Mouse (Mus musculus) neural tube, embryonic 13.5 days (tissue): ENCODE data around the gene Cd101. TPM values are rescaled to one million over a fixed set of nuclear protein-coding genes. Genes with fewer than 3 reads are reported as not detected.

Experiments used
- ATAC-seq: fragments of 200-750 bp; cut with Nextera tagmentation; 2 replicates; pipeline ENCODE4 v1.8.0; 2017; ENCODE audit warnings: low read depth, mild to moderate bottlenecking, moderate TSS enrichment, moderate library complexity
- H3K27ac ChIP-seq: fragments of 300-500 bp; sonication (generic); replicated peaks from 2 replicates; pipeline ENCODE4 v1.5.1; 2015; ENCODE audit warnings: moderate library complexity, mild to moderate bottlenecking, inconsistent platforms
- H3K27me3 ChIP-seq: fragments of 300-500 bp; sonication (generic); 2 replicates; pipeline ENCODE4 v1.6.1; 2015; ENCODE audit warnings: mild to moderate bottlenecking, inconsistent platforms
- H3K36me3 ChIP-seq: fragments of 300-500 bp; sonication (generic); 2 replicates; pipeline ENCODE4 v1.6.1; 2015; ENCODE audit warnings: mild to moderate bottlenecking, inconsistent platforms
- H3K4me1 ChIP-seq: fragments of 300-500 bp; sonication (generic); replicated peaks from 2 replicates; pipeline ENCODE4 v1.6.1; 2015; ENCODE audit warnings: inconsistent platforms
- H3K4me2 ChIP-seq: fragments of 300-500 bp; sonication (generic); 2 replicates; pipeline ENCODE4 v1.6.1; 2015; ENCODE audit warnings: inconsistent platforms, mild to moderate bottlenecking, moderate library complexity
- H3K4me3 ChIP-seq: fragments of 300-500 bp; sonication (generic); 2 replicates; pipeline ENCODE4 v1.5.1; 2015; ENCODE audit warnings: mild to moderate bottlenecking, inconsistent platforms
- H3K9ac ChIP-seq: fragments of 300-500 bp; sonication (generic); 2 replicates; pipeline ENCODE4 v1.6.1; 2015; ENCODE audit warnings: moderate library complexity, mild to moderate bottlenecking, inconsistent platforms
- H3K9me3 ChIP-seq: fragments of 300-500 bp; sonication (generic); 2 replicates; pipeline ENCODE4 v1.6.1; 2016; ENCODE audit warnings: inconsistent platforms
- WGBS: fragments of 180-500 bp; shearing (Covaris S2); methylation state at CpG from one replicate; pipeline ENCODE4 v1.1.7; 2015; 5-methylcytosine and 5-hydroxymethylcytosine counted together
- polyA plus RNA-seq: library from polyadenylated mRNA; unstranded; fragments of >200 nt; fragmentation: Nextera tagmentation; extraction: Ambion mirVana; gene quantifications from 2 replicates; pipeline ENCODE4 v1.2.1, GENCODE M21; 2015

The Cd101 gene
- polyA plus RNA-seq, 1 experiment from 2014 or later, result 0.11 TPM

DNA sequence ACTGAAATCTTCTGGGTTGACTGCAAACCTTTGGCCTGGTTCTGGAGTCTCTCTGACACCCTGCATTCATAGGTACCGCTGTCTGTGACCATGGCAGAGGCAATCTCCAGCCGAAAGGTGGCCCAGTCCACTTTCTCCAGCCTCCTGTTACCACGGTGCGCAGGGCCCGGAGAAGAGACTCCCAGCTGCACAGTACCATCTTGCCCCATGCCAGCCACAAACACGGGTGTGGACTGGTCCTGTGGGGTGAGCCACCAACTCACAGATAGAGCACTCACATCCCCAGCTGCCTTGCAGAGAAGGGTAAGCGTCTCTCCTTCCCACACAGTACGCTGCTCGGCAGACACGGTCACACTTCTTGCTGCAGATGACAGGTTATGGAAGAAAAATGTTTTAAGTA is 16.4 kb downstream of the Cd101 start:
- no peaks in the 10 kb centered on the region for H3K36me3 ChIP-seq
- no peak overlapping the region for H3K27ac ChIP-seq
- 91% methylated on average over 10 of the region's 10 CpGs for WGBS
- H3K9ac ChIP-seq, result no peak overlapping the region
- no peak overlapping the region for H3K4me3 ChIP-seq
- no peak for ATAC-seq
- no peak overlapping the region for H3K4me2 ChIP-seq
- peaks cover 21% of the 10 kb centered on the region; the same call in 1 of the 2 replicates for H3K4me1 ChIP-seq
- H3K9me3 ChIP-seq, result no peaks in the 10 kb centered on the region
- no peaks in the 10 kb centered on the region for H3K27me3 ChIP-seq

DNA sequence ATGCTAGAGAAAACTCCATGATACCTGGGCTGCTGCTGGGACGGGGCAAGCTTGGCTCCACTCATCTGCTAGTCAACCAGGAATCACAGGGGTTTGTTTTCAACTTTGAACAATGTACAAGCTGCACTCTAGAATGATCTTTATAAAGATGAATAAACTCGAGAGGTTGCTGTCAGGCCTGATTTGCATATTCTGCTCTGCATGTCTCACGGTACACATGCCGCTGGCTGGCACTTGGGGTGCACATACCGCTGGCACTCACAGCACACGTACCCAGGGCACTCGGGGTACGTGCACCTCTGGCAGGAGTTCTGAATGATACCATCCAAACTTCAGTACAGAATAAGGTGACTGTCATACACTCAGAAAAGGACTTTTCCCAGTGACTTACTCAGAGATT is 16.8 kb downstream of the Cd101 start:
- ATAC-seq, result no peak
- H3K4me3 ChIP-seq, result no peak overlapping the region
- 81% methylated on average over 8 of the region's 8 CpGs for WGBS
- H3K9me3 ChIP-seq, result no peaks in the 10 kb centered on the region
- H3K4me1 ChIP-seq, result peaks cover 21% of the 10 kb centered on the region; the same call in 1 of the 2 replicates
- H3K27ac ChIP-seq, result no peak overlapping the region
- H3K27me3 ChIP-seq, result no peaks in the 10 kb centered on the region
- H3K9ac ChIP-seq, result no peak overlapping the region
- H3K36me3 ChIP-seq, result no peaks in the 10 kb centered on the region
- H3K4me2 ChIP-seq, result no peak overlapping the region

- H3K4me3 ChIP-seq, result no peak overlapping the region
- peaks cover 21% of the 10 kb centered on the region; the same call in 1 of the 2 replicates for H3K4me1 ChIP-seq
- H3K4me2 ChIP-seq, result no peak overlapping the region
- H3K9ac ChIP-seq, result no peak overlapping the region
- H3K27me3 ChIP-seq, result no peaks in the 10 kb centered on the region
- H3K36me3 ChIP-seq, result no peaks in the 10 kb centered on the region
- H3K9me3 ChIP-seq, result no peaks in the 10 kb centered on the region
- no peak for ATAC-seq
- H3K27ac ChIP-seq, result no peak overlapping the region
- 72% methylated on average over 10 of the region's 10 CpGs for WGBS
Measured at GRCm38 (mm10) chr3:101012131-101012571, 17.2 kb downstream of the Cd101 start.

DNA sequence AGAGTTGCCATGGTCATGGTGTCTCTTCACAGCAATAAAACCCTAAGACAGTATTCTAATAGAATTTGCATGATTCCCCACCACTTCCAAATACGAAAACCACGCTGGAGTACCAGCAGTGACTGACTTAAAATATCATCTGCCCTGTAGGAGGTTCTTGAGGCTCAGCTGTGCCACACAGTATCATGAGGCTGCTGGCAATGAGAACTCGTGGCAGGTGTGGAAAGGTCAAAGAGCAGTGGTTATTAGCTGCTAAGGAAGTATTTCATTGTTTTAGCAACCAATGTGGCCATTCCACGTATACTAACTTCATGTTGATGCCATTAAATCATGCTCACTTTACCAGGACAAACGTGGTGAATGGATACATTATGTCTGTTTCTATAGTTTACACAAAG is 18.2 kb downstream of the Cd101 start:
- no peak overlapping the region for H3K4me2 ChIP-seq
- no peak overlapping the region for H3K27ac ChIP-seq
- H3K4me3 ChIP-seq, result no peak overlapping the region
- no peaks in the 10 kb centered on the region for H3K27me3 ChIP-seq
- ATAC-seq, result no peak
- H3K36me3 ChIP-seq, result no peaks in the 10 kb centered on the region
- 53% methylated on average over 5 of the region's 5 CpGs for WGBS
- peaks cover 21% of the 10 kb centered on the region; the same call in 1 of the 2 replicates for H3K4me1 ChIP-seq
- no peak overlapping the region for H3K9ac ChIP-seq
- no peaks in the 10 kb centered on the region for H3K9me3 ChIP-seq

DNA sequence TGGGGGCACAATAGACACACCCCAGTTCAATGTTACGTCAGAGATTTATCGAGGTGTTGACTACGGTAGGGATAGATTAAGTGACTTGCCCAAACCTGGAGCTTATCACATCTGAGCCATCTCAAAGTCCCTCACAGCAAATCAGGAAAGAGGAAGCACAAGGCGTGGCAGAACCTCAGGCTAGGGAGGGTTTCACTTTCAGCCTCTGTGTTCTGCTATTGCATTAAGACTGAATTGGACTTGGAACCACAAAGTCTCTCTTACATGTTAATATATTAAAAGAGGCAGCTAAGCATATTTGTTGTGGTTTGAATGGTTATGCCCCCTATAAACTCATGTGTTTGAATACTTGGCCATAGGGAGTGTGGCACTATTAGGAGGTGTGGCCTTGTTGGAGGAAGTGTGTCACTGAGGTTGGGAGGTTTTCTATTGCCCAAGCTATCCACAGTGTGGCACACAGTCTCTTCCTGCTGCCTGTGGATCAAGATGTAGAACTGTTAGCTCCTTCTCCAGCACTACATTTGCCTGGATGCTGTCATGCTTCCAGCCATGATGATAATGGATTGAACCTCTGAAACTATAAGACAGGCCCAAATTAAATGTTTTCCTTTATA is 18.7 kb downstream of the Cd101 start:
- H3K27ac ChIP-seq, result no peak overlapping the region
- no peaks in the 10 kb centered on the region for H3K27me3 ChIP-seq
- 97% methylated on average over 4 of the region's 4 CpGs for WGBS
- H3K36me3 ChIP-seq, result no peaks in the 10 kb centered on the region
- ATAC-seq, result no peak
- H3K9ac ChIP-seq, result no peak overlapping the region
- H3K4me2 ChIP-seq, result no peak overlapping the region
- peaks cover 21% of the 10 kb centered on the region; the same call in 1 of the 2 replicates for H3K4me1 ChIP-seq
- no peak overlapping the region for H3K4me3 ChIP-seq
- no peaks in the 10 kb centered on the region for H3K9me3 ChIP-seq

DNA sequence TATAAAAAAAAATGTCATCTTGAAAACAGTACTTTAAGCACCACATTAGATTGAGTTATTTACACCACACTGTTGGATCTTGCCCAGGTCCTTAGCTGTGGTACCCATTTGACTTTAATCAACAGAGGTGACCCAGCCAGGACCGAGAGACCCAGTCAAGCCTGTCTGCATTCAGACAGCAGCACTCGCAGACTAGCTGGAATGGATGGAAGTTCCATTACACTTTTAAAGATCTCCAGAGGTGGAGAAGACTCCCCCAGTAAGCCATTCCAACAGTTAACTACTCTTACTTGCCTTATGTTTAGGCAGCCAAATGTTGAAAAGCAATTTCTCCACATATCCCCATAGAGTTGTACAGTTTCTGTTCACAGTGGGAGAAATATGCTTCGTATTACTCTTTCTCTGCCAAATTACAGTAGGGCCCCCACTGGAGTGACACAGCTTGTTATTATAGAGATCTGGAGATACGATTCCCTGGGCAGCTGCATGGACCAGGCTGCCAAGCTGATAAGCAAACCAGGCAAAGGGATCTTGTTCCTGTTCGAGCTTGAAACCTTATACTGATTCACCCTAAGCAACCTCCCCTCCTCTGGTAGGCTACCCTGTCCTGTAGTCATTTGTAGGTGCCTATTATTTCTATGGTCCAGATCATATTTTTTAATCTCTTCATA is 22.1 kb downstream of the Cd101 start:
- Histone ChIP-seq H3K4me3 (no peak overlapping the region), H3K36me3 (no peaks in the 10 kb centered on the region), H3K4me2 (no peak overlapping the region), H3K27me3 (no peaks in the 10 kb centered on the region), H3K27ac (no peak overlapping the region), H3K4me1 (0 out of 2 replicates have a peak, but pooled peaks cover 2% of the 10 kb centered on the region), H3K9me3 (no peaks in the 10 kb centered on the region), H3K9ac (no peak overlapping the region)
- 80% methylated on average over 5 of the region's 5 CpGs for WGBS
- no peak for ATAC-seq

DNA sequence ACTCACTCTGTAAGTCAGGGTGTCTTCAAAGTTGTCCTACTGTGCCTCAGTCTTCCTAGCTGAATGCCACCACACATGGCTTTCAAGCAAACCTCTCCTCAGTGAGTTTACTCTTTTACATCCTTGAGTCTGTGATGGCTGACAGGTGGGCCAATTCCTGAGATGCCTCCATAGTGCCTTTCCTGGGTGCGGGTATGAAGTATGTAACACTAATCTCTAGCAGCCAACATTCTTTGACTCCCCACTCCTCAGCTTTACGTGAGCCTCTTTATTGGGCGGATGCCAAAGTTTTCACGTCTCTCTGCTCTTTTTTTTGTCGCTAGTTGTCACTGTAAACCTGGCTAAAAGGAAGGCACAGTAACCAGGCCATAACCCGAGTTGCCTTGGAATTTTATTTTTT is 24.0 kb downstream of the Cd101 start:
- no peak overlapping the region for H3K4me3 ChIP-seq
- no peak overlapping the region for H3K4me2 ChIP-seq
- H3K27me3 ChIP-seq, result no peaks in the 10 kb centered on the region
- WGBS, result 84% methylated on average over 6 of the region's 6 CpGs
- ATAC-seq, result no peak
- H3K36me3 ChIP-seq, result no peaks in the 10 kb centered on the region
- H3K4me1 ChIP-seq, result no peaks in the 10 kb centered on the region
- H3K9ac ChIP-seq, result no peak overlapping the region
- no peak overlapping the region for H3K27ac ChIP-seq
- H3K9me3 ChIP-seq, result no peaks in the 10 kb centered on the region

- Histone ChIP-seq H3K36me3 (no peaks in the 10 kb centered on the region), H3K27me3 (no peaks in the 10 kb centered on the region)
- 83% methylated on average over 15 of the region's 15 CpGs for whole genome bisulfite sequencing
Measured at GRCm38 (mm10) chr3:101003575-101004356, 25.6 kb downstream of the Cd101 start.

GRCm38 (mm10) chr3:100999732-101000131 is 29.6 kb downstream of the Cd101 start:
- no peak overlapping the region for H3K4me2 ChIP-seq
- no peaks in the 10 kb centered on the region for H3K27me3 ChIP-seq
- H3K4me1 ChIP-seq, result peaks cover 6% of the 10 kb centered on the region; the same call in 1 of the 2 replicates
- no peaks in the 10 kb centered on the region for H3K36me3 ChIP-seq
- ATAC-seq, result no peak
- no peak overlapping the region for H3K9ac ChIP-seq
- no peaks in the 10 kb centered on the region for H3K9me3 ChIP-seq
- no peak overlapping the region for H3K27ac ChIP-seq
- WGBS, result 37% methylated on average over 2 of the region's 2 CpGs
- no peak overlapping the region for H3K4me3 ChIP-seq

More at GRCm38 (mm10) chr3:101003575-101004356, 25.6 kb downstream of the Cd101 start:
- H3K4me3 ChIP-seq, result no peak overlapping the region
- no peaks in the 10 kb centered on the region for H3K9me3 ChIP-seq
- no peaks in the 10 kb centered on the region; the same call in 1 of the 2 replicates for H3K4me1 ChIP-seq
- no peak overlapping the region for H3K27ac ChIP-seq
- no peak overlapping the region for H3K9ac ChIP-seq
- H3K4me2 ChIP-seq, result no peak overlapping the region
- no peak for ATAC-seq

DNA sequence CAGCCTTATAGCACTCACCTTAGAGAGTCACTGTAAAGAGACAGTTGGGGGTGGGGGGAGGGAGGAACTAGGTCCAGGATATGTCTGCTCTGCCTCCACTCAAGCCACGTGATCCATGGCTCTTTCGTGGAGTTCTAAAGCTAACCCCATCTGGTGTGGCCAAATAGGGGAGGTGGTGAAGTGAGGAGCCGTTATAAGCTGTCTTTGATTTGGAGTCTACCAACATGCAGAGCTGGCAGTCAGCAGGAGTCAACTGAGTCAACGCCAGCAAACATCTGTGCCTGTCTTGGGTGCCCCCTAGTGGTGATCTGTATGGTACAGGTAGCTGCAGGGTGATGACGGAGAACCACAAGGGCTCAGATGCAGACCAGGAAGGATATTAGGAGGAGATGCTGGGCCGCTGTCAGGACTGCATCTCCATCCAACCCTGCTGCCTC is 30.4 kb downstream of the Cd101 start:
- Histone ChIP-seq H3K4me1 (peaks cover 6% of the 10 kb centered on the region; the same call in 1 of the 2 replicates), H3K36me3 (no peaks in the 10 kb centered on the region), H3K27ac (no peak overlapping the region), H3K4me3 (no peak overlapping the region), H3K9ac (no peak overlapping the region), H3K9me3 (no peaks in the 10 kb centered on the region), H3K4me2 (peak overlapping the region; percentile 7; the same call in 1 of the 2 replicates), H3K27me3 (no peaks in the 10 kb centered on the region)
- 8% methylated on average over 6 of the region's 6 CpGs for WGBS
- 0 out of 2 replicates have a peak, but pooled peaks have one; percentile 23 for ATAC-seq

GRCm38 (mm10) chr3:100997785-100998570 is 31.4 kb downstream of the Cd101 start:
- no peaks in the 10 kb centered on the region for H3K36me3 ChIP-seq
- no peaks in the 10 kb centered on the region for H3K27me3 ChIP-seq
- no peak overlapping the region for H3K27ac ChIP-seq
- H3K9me3 ChIP-seq, result no peaks in the 10 kb centered on the region
- WGBS, result 82% methylated on average over 10 of the region's 10 CpGs
- H3K4me3 ChIP-seq, result no peak overlapping the region
- H3K4me2 ChIP-seq, result no peak overlapping the region
- ATAC-seq, result no peak
- peaks cover 13% of the 10 kb centered on the region for H3K4me1 ChIP-seq
- H3K9ac ChIP-seq, result no peak overlapping the region
